Mouse (Mus musculus): Measurements from ENCODE around the gene 1700025G04Rik. TPM values are rescaled to one million over a fixed set of nuclear protein-coding genes. Genes with fewer than 3 reads are reported as not detected.
"Not testable (repeated sequence)": the region's sequence is repeated elsewhere in the genome, so short reads cannot be mapped to it uniquely, and the experiment has no call there.

Gene 1700025G04Rik
- total and polyA plus RNA-seq, 3 experiments = 0.16 TPM; not detected in 2

- Histone ChIP-seq H3K27me3 (ENCODE audit: insufficient read depth, low read length) (no peaks in the 10 kb centered on the region), H3K9me3 (replicated peaks) (peaks cover 11% of the 10 kb centered on the region), H3K36me3 (replicated peaks) (no peaks in the 10 kb centered on the region), H3K4me1 (ENCODE audit: insufficient read depth, low read depth, low read length) (no peaks in the 10 kb centered on the region), H3K4me3 (ENCODE audit: low read depth, low read length) (no peak overlapping the region)
- ATAC-seq (ENCODE audit: extremely low read depth, insufficient number of reproducible peaks, low FRiP score, poor library complexity, severe bottlenecking) (no peak), DNase-seq (ENCODE audit: low spot score) (no peak)
- TF ChIP-seq CTCF (IDR thresholded peaks at IDR 0.05; ENCODE audit: low read depth, low read length) (no peak), POLR2AphosphoS5 (IDR thresholded peaks at IDR 0.05; ENCODE audit: insufficient replicate concordance, low read depth, low read length) (no peak), TAL1 (conservative IDR thresholded peaks at IDR 0.05; ENCODE audit: low read depth, low read length) (no peak), GATA2 (IDR thresholded peaks at IDR 0.05; ENCODE audit: borderline replicate concordance, low read depth, low read length) (no peak), GATA1 (IDR thresholded peaks at IDR 0.05; ENCODE audit: borderline replicate concordance, low read length) (no peak)
Observed at GRCm38 (mm10) chr1:151851051-151851848, 238.7 kb downstream of the 1700025G04Rik start.

DNA sequence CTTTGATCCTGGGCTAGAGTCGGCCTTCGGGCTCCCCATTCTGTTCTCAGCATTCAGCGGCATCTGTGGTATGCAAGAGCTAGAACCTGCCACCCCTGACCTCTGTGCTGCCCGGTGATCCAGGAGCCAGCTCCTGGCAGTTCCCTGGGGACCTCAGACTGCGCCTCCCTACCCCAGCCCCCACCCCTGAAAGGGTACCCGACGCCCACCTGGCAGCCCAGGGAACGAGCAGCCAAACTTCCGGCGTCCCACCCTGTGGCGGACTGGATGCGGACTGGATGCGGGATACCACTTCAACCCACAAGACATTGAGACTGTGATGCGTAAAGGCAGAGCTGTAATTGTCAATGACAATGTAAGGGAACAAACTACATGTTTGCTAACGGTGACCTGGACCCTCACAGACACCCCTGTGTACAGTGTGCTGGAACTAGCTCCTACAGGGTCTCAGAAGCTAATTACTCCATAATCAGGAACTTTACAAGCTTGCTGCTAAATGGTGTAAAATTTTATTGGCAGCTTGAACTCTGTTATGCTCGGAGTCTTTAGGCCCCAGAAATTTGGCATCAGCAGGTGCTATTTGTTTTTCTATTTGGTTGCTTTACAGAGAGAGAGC is 239.8 kb downstream of the 1700025G04Rik start:
- no peaks in the 10 kb centered on the region for H3K4me1 ChIP-seq (ENCODE audit: insufficient read depth, low read depth, low read length)
- 0 out of 2 replicates have a peak overlapping the region, but pooled peaks have one; percentile 5 for H3K4me3 ChIP-seq (ENCODE audit: low read depth, low read length)
- H3K9me3 ChIP-seq (replicated peaks) = peaks cover 15% of the 10 kb centered on the region
- H3K36me3 ChIP-seq (replicated peaks) = no peaks in the 10 kb centered on the region
- ATAC-seq (ENCODE audit: extremely low read depth, insufficient number of reproducible peaks, low FRiP score, poor library complexity, severe bottlenecking) = no peak
- no peaks in the 10 kb centered on the region for H3K27me3 ChIP-seq (ENCODE audit: insufficient read depth, low read length)
- TF ChIP-seq GATA1 (IDR thresholded peaks at IDR 0.05; ENCODE audit: borderline replicate concordance, low read length) (no peak), CTCF (IDR thresholded peaks at IDR 0.05; ENCODE audit: low read depth, low read length) (no peak), POLR2AphosphoS5 (IDR thresholded peaks at IDR 0.05; ENCODE audit: insufficient replicate concordance, low read depth, low read length) (no peak), GATA2 (IDR thresholded peaks at IDR 0.05; ENCODE audit: borderline replicate concordance, low read depth, low read length) (no peak), TAL1 (conservative IDR thresholded peaks at IDR 0.05; ENCODE audit: low read depth, low read length) (no peak)
- DNase-seq (ENCODE audit: low spot score) = no peak

DNA sequence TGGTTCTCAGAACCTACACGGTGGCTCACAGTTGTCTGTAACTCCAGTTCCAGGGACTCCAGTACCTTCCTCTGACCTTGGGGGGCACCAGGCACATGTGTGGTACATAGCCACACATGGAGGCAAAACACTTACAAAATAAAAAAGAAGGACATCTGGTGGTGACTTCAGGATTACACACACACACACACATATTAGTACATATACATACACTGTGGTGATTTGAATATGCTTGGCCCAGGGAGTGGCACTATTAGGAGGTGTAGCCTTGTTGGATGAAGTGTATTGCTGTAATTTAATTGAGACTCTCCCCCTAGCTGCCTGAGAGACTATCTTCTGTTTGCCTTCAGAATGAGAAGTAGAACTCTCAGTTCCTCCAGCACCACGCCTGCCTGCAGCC is 241.6 kb downstream of the 1700025G04Rik start:
- ATAC-seq (ENCODE audit: extremely low read depth, insufficient number of reproducible peaks, low FRiP score, poor library complexity, severe bottlenecking) (no peak), DNase-seq (ENCODE audit: low spot score) (no peak)
- TF ChIP-seq TAL1 (conservative IDR thresholded peaks at IDR 0.05; ENCODE audit: low read depth, low read length) = no peak
- TF ChIP-seq GATA1 (IDR thresholded peaks at IDR 0.05; ENCODE audit: borderline replicate concordance, low read length) = no peak
- no peak for TF ChIP-seq CTCF (IDR thresholded peaks at IDR 0.05; ENCODE audit: low read depth, low read length)
- no peak for TF ChIP-seq GATA2 (IDR thresholded peaks at IDR 0.05; ENCODE audit: borderline replicate concordance, low read depth, low read length)
- TF ChIP-seq POLR2AphosphoS5 (IDR thresholded peaks at IDR 0.05; ENCODE audit: insufficient replicate concordance, low read depth, low read length) = no peak
- no peak overlapping the region for H3K4me3 ChIP-seq (ENCODE audit: low read depth, low read length)
- H3K27me3 ChIP-seq (ENCODE audit: insufficient read depth, low read length) = no peaks in the 10 kb centered on the region
- no peaks in the 10 kb centered on the region for H3K4me1 ChIP-seq (ENCODE audit: insufficient read depth, low read depth, low read length)
- peaks cover 13% of the 10 kb centered on the region for H3K9me3 ChIP-seq (replicated peaks)
- no peaks in the 10 kb centered on the region for H3K36me3 ChIP-seq (replicated peaks)

GRCm38 (mm10) chr1:151845926-151846782 is 243.8 kb downstream of the 1700025G04Rik start:
- Histone ChIP-seq H3K27me3 (ENCODE audit: insufficient read depth, low read length) (no peaks in the 10 kb centered on the region), H3K4me1 (ENCODE audit: insufficient read depth, low read depth, low read length) (no peaks in the 10 kb centered on the region), H3K36me3 (replicated peaks) (no peaks in the 10 kb centered on the region), H3K4me3 (ENCODE audit: low read depth, low read length) (no peak overlapping the region), H3K9me3 (replicated peaks) (peaks cover 13% of the 10 kb centered on the region)
- TF ChIP-seq CTCF (IDR thresholded peaks at IDR 0.05; ENCODE audit: low read depth, low read length) (no peak), TAL1 (conservative IDR thresholded peaks at IDR 0.05; ENCODE audit: low read depth, low read length) (no peak), GATA1 (IDR thresholded peaks at IDR 0.05; ENCODE audit: borderline replicate concordance, low read length) (no peak), GATA2 (IDR thresholded peaks at IDR 0.05; ENCODE audit: borderline replicate concordance, low read depth, low read length) (no peak), POLR2AphosphoS5 (IDR thresholded peaks at IDR 0.05; ENCODE audit: insufficient replicate concordance, low read depth, low read length) (no peak)
- DNase-seq (ENCODE audit: low spot score) (no peak), ATAC-seq (ENCODE audit: extremely low read depth, insufficient number of reproducible peaks, low FRiP score, poor library complexity, severe bottlenecking) (no peak)

- Histone ChIP-seq H3K9me3 (replicated peaks) (peaks cover 13% of the 10 kb centered on the region), H3K27me3 (ENCODE audit: insufficient read depth, low read length) (no peaks in the 10 kb centered on the region), H3K36me3 (replicated peaks) (no peaks in the 10 kb centered on the region), H3K4me1 (ENCODE audit: insufficient read depth, low read depth, low read length) (no peaks in the 10 kb centered on the region), H3K4me3 (ENCODE audit: low read depth, low read length) (no peak overlapping the region)
- no peak for TF ChIP-seq CTCF (IDR thresholded peaks at IDR 0.05; ENCODE audit: low read depth, low read length)
- no peak for TF ChIP-seq GATA1 (IDR thresholded peaks at IDR 0.05; ENCODE audit: borderline replicate concordance, low read length)
- TF ChIP-seq POLR2AphosphoS5 (IDR thresholded peaks at IDR 0.05; ENCODE audit: insufficient replicate concordance, low read depth, low read length) = no peak
- no peak for TF ChIP-seq GATA2 (IDR thresholded peaks at IDR 0.05; ENCODE audit: borderline replicate concordance, low read depth, low read length)
- no peak for ATAC-seq (ENCODE audit: extremely low read depth, insufficient number of reproducible peaks, low FRiP score, poor library complexity, severe bottlenecking)
- DNase-seq (ENCODE audit: low spot score) = no peak
Observed at GRCm38 (mm10) chr1:151845252-151845832, 244.6 kb downstream of the 1700025G04Rik start.

DNA sequence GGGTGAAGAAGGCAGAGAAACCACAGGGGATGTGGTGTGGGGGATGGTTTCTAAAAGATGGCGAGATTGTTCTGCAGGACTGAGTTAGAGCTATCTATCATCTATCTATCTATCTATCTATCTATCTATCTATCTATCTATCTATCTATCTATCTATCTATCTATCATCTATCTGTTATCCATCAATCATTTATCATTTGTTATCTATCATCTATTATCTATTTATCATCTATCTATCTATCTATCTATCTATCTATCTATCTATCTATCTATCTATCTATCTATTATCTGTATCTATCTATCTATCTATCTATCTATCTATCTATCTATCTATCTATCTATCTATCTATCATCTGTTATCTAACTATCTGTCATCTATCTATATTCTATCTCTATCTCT is 249.6 kb downstream of the 1700025G04Rik start:
- not testable (repeated sequence) for H3K4me3 ChIP-seq (ENCODE audit: low read depth, low read length); H3K9me3 ChIP-seq (replicated peaks); H3K36me3 ChIP-seq (replicated peaks); H3K27me3 ChIP-seq (ENCODE audit: insufficient read depth, low read length); ATAC-seq (ENCODE audit: extremely low read depth, insufficient number of reproducible peaks, low FRiP score, poor library complexity, severe bottlenecking); DNase-seq (ENCODE audit: low spot score); H3K4me1 ChIP-seq (ENCODE audit: insufficient read depth, low read depth, low read length)

Data from G1E (cell line).